Mouse (Mus musculus) layer of hippocampus, postnatal 36 days (tissue): ENCODE results near the gene Prdm2. TPM values are rescaled to one million over a fixed set of nuclear protein-coding genes. Genes with fewer than 3 reads are reported as not detected.
A peak's percentile ranks its signal among the peaks of the same experiment; 100 is the strongest.

ENCODE experiments used
- DNase-seq, 2 experiments: peaks; one replicate each; pipeline ENCODE4 v3.0.0; 2022
- total RNA-seq, 2 experiments: library from RNA; stranded (reverse); gene quantifications; 2 replicates each; pipeline ENCODE4 v1.2.3; 2021

Gene Prdm2
- total RNA-seq, 2 experiments from 2014 or later = 46.8 to 52.9 TPM

- DNase-seq = peak in 1 of 2 experiments; percentile 60
Measured at GRCm38 (mm10) chr4:143211584-143212340, 1.0 kb downstream of the Prdm2 start.

GRCm38 (mm10) chr4:143209997-143210396 is 2.8 kb downstream of the Prdm2 start:
- DNase-seq = no peak

GRCm38 (mm10) chr4:143202653-143203052 is 10.1 kb downstream of the Prdm2 start:
- DNase-seq = no peak

GRCm38 (mm10) chr4:143198371-143198770 is 14.4 kb downstream of the Prdm2 start:
- no peak for DNase-seq

- no peak for DNase-seq
Measured at GRCm38 (mm10) chr4:143197845-143198356, 14.9 kb downstream of the Prdm2 start.

GRCm38 (mm10) chr4:143194328-143194727 is 18.5 kb downstream of the Prdm2 start:
- DNase-seq = no peak

- no peak for DNase-seq
Measured at GRCm38 (mm10) chr4:143193164-143193563, 19.6 kb downstream of the Prdm2 start.

- DNase-seq = no peak
Measured at GRCm38 (mm10) chr4:143191783-143192182, 21.0 kb downstream of the Prdm2 start.

GRCm38 (mm10) chr4:143190657-143191056 is 22.1 kb downstream of the Prdm2 start:
- no peak for DNase-seq

- no peak for DNase-seq
Measured at GRCm38 (mm10) chr4:143188571-143189191, 24.1 kb downstream of the Prdm2 start.

- DNase-seq = no peak
Measured at GRCm38 (mm10) chr4:143186066-143186465, 26.7 kb downstream of the Prdm2 start.

- no peak for DNase-seq
Measured at GRCm38 (mm10) chr4:143185496-143185895, 27.3 kb downstream of the Prdm2 start.

GRCm38 (mm10) chr4:143183141-143183540 is 29.7 kb downstream of the Prdm2 start:
- DNase-seq = peak in 1 of 2 experiments; percentile 23

- no peak for DNase-seq
Measured at GRCm38 (mm10) chr4:143180731-143181130, 32.1 kb downstream of the Prdm2 start.

- DNase-seq = no peak
Measured at GRCm38 (mm10) chr4:143171600-143172290, 41.0 kb downstream of the Prdm2 start.

GRCm38 (mm10) chr4:143170290-143170689 is 42.5 kb downstream of the Prdm2 start:
- DNase-seq = no peak

- DNase-seq = no peak
Measured at GRCm38 (mm10) chr4:143168093-143168492, 44.7 kb downstream of the Prdm2 start.

GRCm38 (mm10) chr4:143161619-143162479 is 50.9 kb downstream of the Prdm2 start:
- peak; percentile 99 for DNase-seq

- DNase-seq = no peak
Measured at GRCm38 (mm10) chr4:143160826-143161225, 52.0 kb downstream of the Prdm2 start.

- no peak for DNase-seq
Measured at GRCm38 (mm10) chr4:143159336-143159735, 53.5 kb downstream of the Prdm2 start.

- peak in 1 of 2 experiments; percentile 30 for DNase-seq
Measured at GRCm38 (mm10) chr4:143155871-143156270, 56.9 kb downstream of the Prdm2 start.

- no peak for DNase-seq
Measured at GRCm38 (mm10) chr4:143155036-143155435, 57.8 kb downstream of the Prdm2 start.
